Mouse (Mus musculus): ENCODE measurements around the gene Gimap9.

GRCm38 (mm10) chr6:48627511-48627924, 48.4 kb upstream of the Gimap9 start:
- TF ChIP-seq CTCF (IDR thresholded peaks at IDR 0.05; ENCODE audit: low read depth) (no peak), EP300 (IDR thresholded peaks at IDR 0.05; ENCODE audit: low read depth) (no peak)

Data from liver, postnatal 0 days (tissue).